27 mouse cellular contexts compared by ENCODE assay signal in the genomic region with DNA sequence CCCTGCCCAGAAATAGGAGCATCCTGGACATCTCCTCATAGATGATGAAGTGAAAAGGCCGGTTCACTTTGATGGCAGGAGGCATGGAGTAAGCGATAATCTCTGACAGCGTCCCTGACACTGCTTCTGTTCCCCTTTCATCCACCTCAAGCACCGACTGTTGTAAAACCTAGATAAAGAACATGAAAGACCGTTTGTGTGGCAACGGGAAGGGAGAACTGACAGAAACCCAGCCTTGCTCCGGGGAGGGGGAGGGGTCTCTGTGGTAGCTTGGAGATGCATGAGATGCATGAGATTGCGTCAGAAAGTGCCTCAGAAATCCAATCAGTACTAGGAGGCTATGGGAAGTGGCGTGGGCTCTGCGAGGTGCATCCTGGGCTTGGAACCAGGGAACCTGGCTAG. TPM values are rescaled to one million over a fixed set of nuclear protein-coding genes. Genes with fewer than 3 reads are reported as not detected.
A peak's percentile ranks its signal among the peaks of the same experiment; 100 is the strongest.
DNase-seq lines count a peak whose midpoint lies in the region; ATAC-seq lines count a peak whose summit lies in the region.
"Had no signal": no experiment of that assay in that cellular context is flagged by ENCODE, and none has a peak within 500 bp of the region (broad histone marks: within the 10 kb centered on the region; RNA-seq: fewer than 3 reads in every experiment).

No protein-coding gene starts in this region.

- no peak overlapping the region for H3K27ac ChIP-seq in midbrain, embryonic 11.5 days (ENCODE audit: low read depth, low read length)
- no peak overlapping the region for H3K27ac ChIP-seq in midbrain, embryonic 10.5 days (replicated peaks)
- no peak overlapping the region for H3K27ac ChIP-seq in liver, embryonic 12.5 days
- H3K27ac ChIP-seq: embryonic facial prominence, embryonic 10.5 days; forebrain, embryonic 13.5 days; heart, adult 2 months; hindbrain, embryonic 10.5 days; hindbrain, embryonic 14.5 days had no signal

- no peaks in the 10 kb centered on the region for H3K4me1 ChIP-seq in midbrain, embryonic 11.5 days (ENCODE audit: control insufficient read depth, insufficient read depth, low read length)
- H3K4me1 ChIP-seq in midbrain, embryonic 10.5 days, result no peaks in the 10 kb centered on the region
- H3K4me1 ChIP-seq in liver, embryonic 12.5 days, result no peaks in the 10 kb centered on the region
- H3K4me1 ChIP-seq: embryonic facial prominence, embryonic 10.5 days; forebrain, embryonic 13.5 days; heart, embryonic 12.5 days; hindbrain, embryonic 10.5 days had no signal

- peak; percentile 6 for DNase-seq in midbrain, embryonic 11.5 days (ENCODE audit: low spot score, missing footprints)
- no peak for DNase-seq in midbrain, embryonic 10.5 days (ENCODE audit: low spot score)
- DNase-seq in kidney, postnatal 4 days, result no peak
- DNase-seq in frontal cortex, postnatal 36 days (ENCODE audit: low spot score in 2 of 2), result no peak
- DNase-seq in frontal cortex, postnatal 10 days (ENCODE audit: low spot score in 2 of 2), result no peak
- DNase-seq: adrenal gland, postnatal 10 days; cerebellum, adult 11-12 months; cerebellum, adult 9-10 months; cerebellum, postnatal 36 days; forebrain, postnatal 0 days; gastrocnemius, postnatal 36 days; heart, adult 2 months had no signal

- H3K9me3 ChIP-seq in midbrain, embryonic 11.5 days (ENCODE audit: control insufficient read depth, low read length), result no peaks in the 10 kb centered on the region
- H3K9me3 ChIP-seq in midbrain, embryonic 10.5 days (replicated peaks), result no peaks in the 10 kb centered on the region
- no peaks in the 10 kb centered on the region for H3K9me3 ChIP-seq in liver, embryonic 12.5 days (replicated peaks)
- H3K9me3 ChIP-seq: embryonic facial prominence, embryonic 10.5 days; forebrain, embryonic 13.5 days; heart, embryonic 12.5 days; hindbrain, embryonic 10.5 days had no signal

- no peak for ATAC-seq in midbrain, embryonic 11.5 days (ENCODE audit: low FRiP score)
- ATAC-seq in common myeloid progenitor, adult 5-6 weeks (replicated peaks; ENCODE audit: low read depth, poor library complexity, severe bottlenecking), result 0 out of 2 replicates have a peak, but pooled peaks have one; percentile 15
- ATAC-seq in liver, embryonic 12.5 days, result 0 out of 2 replicates have a peak, but pooled peaks have one; percentile 35
- peak; percentile 55 for ATAC-seq in megakaryocyte progenitor cell, adult 5-6 weeks (replicated peaks; ENCODE audit: poor library complexity)
- ATAC-seq: forebrain, embryonic 13.5 days; forebrain, postnatal 0 days had no signal

- no peak overlapping the region for H3K4me2 ChIP-seq in midbrain, embryonic 11.5 days
- H3K4me2 ChIP-seq in liver, embryonic 12.5 days, result no peak overlapping the region
- H3K4me2 ChIP-seq: forebrain, embryonic 13.5 days; heart, embryonic 12.5 days; hindbrain, embryonic 14.5 days had no signal

- no peaks in the 10 kb centered on the region for H3K27me3 ChIP-seq in midbrain, embryonic 11.5 days (ENCODE audit: control insufficient read depth, insufficient read depth, low read length)
- H3K27me3 ChIP-seq in midbrain, embryonic 10.5 days (ENCODE audit: low read depth, poor library complexity, severe bottlenecking), result no peaks in the 10 kb centered on the region
- H3K27me3 ChIP-seq in liver, embryonic 12.5 days (replicated peaks), result no peaks in the 10 kb centered on the region
- H3K27me3 ChIP-seq: forebrain, embryonic 13.5 days; heart, embryonic 12.5 days had no signal

- H3K9ac ChIP-seq in midbrain, embryonic 11.5 days (ENCODE audit: low read length), result no peak overlapping the region
- no peak overlapping the region for H3K9ac ChIP-seq in liver, embryonic 12.5 days
- H3K9ac ChIP-seq: forebrain, embryonic 13.5 days; forebrain, postnatal 0 days; heart, embryonic 12.5 days; hindbrain, embryonic 14.5 days had no signal

- no peak overlapping the region for H3K4me3 ChIP-seq in midbrain, embryonic 11.5 days (ENCODE audit: low read depth, low read length)
- no peak overlapping the region for H3K4me3 ChIP-seq in midbrain, embryonic 10.5 days
- no peak overlapping the region for H3K4me3 ChIP-seq in liver, embryonic 12.5 days
- H3K4me3 ChIP-seq: embryonic facial prominence, embryonic 10.5 days; forebrain, embryonic 13.5 days; heart, adult 2 months; heart, embryonic 12.5 days; hindbrain, embryonic 10.5 days had no signal

- WGBS in midbrain, embryonic 11.5 days, result 92% methylated on average over 10 of the region's 10 CpGs
- 90% methylated on average over 10 of the region's 10 CpGs for WGBS in midbrain, embryonic 10.5 days
- WGBS in liver, embryonic 12.5 days (ENCODE audit: insufficient replicate concordance), result 36% methylated on average over 10 of the region's 10 CpGs

- no peaks in the 10 kb centered on the region for H3K36me3 ChIP-seq in midbrain, embryonic 11.5 days (ENCODE audit: control insufficient read depth, insufficient read depth, low read length)
- 0 out of 2 replicates have a peak, but pooled peaks cover 5% of the 10 kb centered on the region for H3K36me3 ChIP-seq in midbrain, embryonic 10.5 days
- H3K36me3 ChIP-seq in liver, embryonic 12.5 days, result no peaks in the 10 kb centered on the region
- H3K36me3 ChIP-seq: embryonic facial prominence, embryonic 10.5 days; heart, embryonic 12.5 days had no signal

RNA-seq across cellular contexts. Expression of a gene that starts 14.4 kb away (rescaled TPM):
- polyA plus RNA-seq in midbrain, embryonic 11.5 days (2014; fragmentation: Nextera tagmentation; extraction: Ambion mirVana), result not detected in 2 replicates
- not detected in 2 replicates for polyA plus RNA-seq in midbrain, embryonic 10.5 days (2016; fragmentation: Nextera tagmentation; extraction: Ambion mirVana)
- not detected in 2 replicates for total RNA-seq in common myeloid progenitor, adult 5-6 weeks (2017)
- 24.0 and 26.4 TPM in 2 replicates for polyA plus RNA-seq in liver, embryonic 12.5 days (2016; fragmentation: Nextera tagmentation; extraction: Ambion mirVana)
- not detected in 2 replicates for total RNA-seq in megakaryocyte progenitor cell, adult 5-6 weeks (2015)
- not detected in 2 replicates for total RNA-seq in megakaryocyte progenitor cell, adult 5-6 weeks (2017)
- total RNA-seq: ES-E14; forebrain, postnatal 0 days; gastrocnemius, adult 8-10 months; gastrocnemius, postnatal 36 days; heart, adult 2 months; heart, postnatal 25 days had no signal
- polyA plus RNA-seq: brain, embryonic 14.5 days; embryonic facial prominence, embryonic 10.5 days; embryonic facial prominence, embryonic 14.5 days; forebrain, embryonic 13.5 days; heart, adult 2 months; heart, embryonic 16.5 days; hindbrain, embryonic 10.5 days had no signal

RNA-seq across cellular contexts. Expression of a gene that starts 40.2 kb away (rescaled TPM):
- polyA plus RNA-seq in midbrain, embryonic 11.5 days (2014; fragmentation: Nextera tagmentation; extraction: Ambion mirVana), result not detected in 2 replicates
- polyA plus RNA-seq in midbrain, embryonic 10.5 days (2016; fragmentation: Nextera tagmentation; extraction: Ambion mirVana), result not detected in 2 replicates
- total RNA-seq in common myeloid progenitor, adult 5-6 weeks (2017), result not detected in 2 replicates
- 1,015 and 1,058 TPM in 2 replicates for polyA plus RNA-seq in liver, embryonic 12.5 days (2016; fragmentation: Nextera tagmentation; extraction: Ambion mirVana)
- not detected in 2 replicates for total RNA-seq in megakaryocyte progenitor cell, adult 5-6 weeks (2015)
- total RNA-seq in megakaryocyte progenitor cell, adult 5-6 weeks (2017), result not detected in 2 replicates
- total RNA-seq: ES-E14; forebrain, postnatal 0 days; gastrocnemius, adult 8-10 months; gastrocnemius, postnatal 36 days; heart, adult 2 months; heart, postnatal 25 days had no signal
- polyA plus RNA-seq: embryonic facial prominence, embryonic 10.5 days; forebrain, embryonic 13.5 days; forebrain, postnatal 0 days; heart, adult 2 months; hindbrain, embryonic 10.5 days; hindbrain, embryonic 14.5 days had no signal

RNA-seq across cellular contexts. Expression of a gene that starts 59.1 kb away (rescaled TPM):
- not detected in 2 replicates for polyA plus RNA-seq in midbrain, embryonic 11.5 days (2014; fragmentation: Nextera tagmentation; extraction: Ambion mirVana)
- not detected in 2 replicates for polyA plus RNA-seq in midbrain, embryonic 10.5 days (2016; fragmentation: Nextera tagmentation; extraction: Ambion mirVana)
- total RNA-seq in common myeloid progenitor, adult 5-6 weeks (2017), result not detected in 2 replicates
- polyA plus RNA-seq in liver, embryonic 12.5 days (2016; fragmentation: Nextera tagmentation; extraction: Ambion mirVana), result not detected in 2 replicates
- total RNA-seq in megakaryocyte progenitor cell, adult 5-6 weeks (2015), result not detected in 2 replicates
- total RNA-seq in megakaryocyte progenitor cell, adult 5-6 weeks (2017), result not detected in 2 replicates
- total RNA-seq: adrenal gland, postnatal 10 days; adrenal gland, postnatal 4 days; ES-E14; forebrain, postnatal 0 days; gastrocnemius, adult 8-10 months; gastrocnemius, postnatal 36 days; heart, adult 2 months; heart, postnatal 25 days had no signal
- polyA plus RNA-seq: brain, embryonic 14.5 days; embryonic facial prominence, embryonic 10.5 days; embryonic facial prominence, embryonic 14.5 days; forebrain, embryonic 13.5 days; forebrain, postnatal 0 days; heart, adult 2 months; heart, embryonic 12.5 days; heart, embryonic 16.5 days; hindbrain, embryonic 10.5 days; hindbrain, embryonic 14.5 days had no signal

Comparison
In these comparisons a context has a peak if more than half of its experiments do, and no peak if none do; other contexts are left out.
1. RNA of a gene that starts 14.4 kb away (polyA plus RNA-seq): 24.0 to 26.4 TPM in liver, embryonic 12.5 days; not detected in midbrain, embryonic 11.5 days and not detected in midbrain, embryonic 10.5 days; every median in the first group is over 10 times any median in the second.
2. RNA of a gene that starts 40.2 kb away (polyA plus RNA-seq): 1,015 to 1,058 TPM in liver, embryonic 12.5 days; not detected in midbrain, embryonic 11.5 days and not detected in midbrain, embryonic 10.5 days; every median in the first group is over 1,000 times any median in the second.